ENCODE assay signal across 14 mouse cellular contexts in the genomic region with DNA sequence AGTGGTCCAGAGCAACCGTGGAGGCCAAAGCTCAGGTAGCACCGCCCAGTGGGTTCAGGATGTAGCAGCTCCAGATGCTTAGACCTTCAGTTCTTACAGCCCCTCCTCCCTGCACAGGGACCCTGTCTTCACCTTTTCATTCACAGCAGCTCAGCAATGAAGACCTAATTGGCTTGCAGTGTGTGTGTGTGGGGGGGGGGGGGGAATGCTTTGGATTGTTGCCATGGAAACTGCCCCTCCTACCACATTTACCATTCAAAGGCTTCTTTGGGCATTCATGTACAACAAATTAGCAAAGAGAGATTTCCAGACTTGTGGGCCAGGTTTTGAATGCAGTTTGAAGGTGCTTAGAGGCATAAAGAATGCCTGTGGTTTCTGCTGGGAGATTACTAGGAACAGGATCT. TPM values are rescaled to one million over a fixed set of nuclear protein-coding genes. Genes with fewer than 3 reads are reported as not detected.
A peak's percentile ranks its signal among the peaks of the same experiment; 100 is the strongest.
DNase-seq lines count a peak whose midpoint lies in the region; ATAC-seq and TF ChIP-seq lines count a peak whose summit lies in the region.
"Had no signal": no experiment of that assay in that cellular context is flagged by ENCODE, and none has a peak within 500 bp of the region (broad histone marks: within the 10 kb centered on the region; RNA-seq: fewer than 3 reads in every experiment).

No protein-coding gene starts in this region.

- peak; percentile 63; the same call in 1 of the 2 replicates for ATAC-seq in neural tube, embryonic 11.5 days (ENCODE audit: insufficient read depth, low FRiP score, low TSS enrichment)
- no peak for ATAC-seq in neural tube, embryonic 15.5 days (ENCODE audit: low FRiP score)
- peak; percentile 92 for ATAC-seq in forebrain, embryonic 11.5 days (replicated peaks; ENCODE audit: low FRiP score)
- no peak; the same call in 1 of the 2 replicates for ATAC-seq in hindbrain, postnatal 0 days
- ATAC-seq: inflammation-experienced regulatory T-cells, adult 6 months had no signal

- no peaks in the 10 kb centered on the region for H3K27me3 ChIP-seq in neural tube, embryonic 11.5 days (ENCODE audit: control insufficient read depth, insufficient read depth, low read length)
- H3K27me3 ChIP-seq in neural tube, embryonic 15.5 days (replicated peaks), result no peaks in the 10 kb centered on the region; the same call in 1 of the 2 replicates
- no peaks in the 10 kb centered on the region for H3K27me3 ChIP-seq in forebrain, embryonic 11.5 days (ENCODE audit: control insufficient read depth, insufficient read depth, low read length)
- H3K27me3 ChIP-seq in hindbrain, postnatal 0 days (ENCODE audit: insufficient read depth, low read length), result no peaks in the 10 kb centered on the region
- H3K27me3 ChIP-seq: heart, embryonic 13.5 days had no signal

- H3K36me3 ChIP-seq in neural tube, embryonic 11.5 days (ENCODE audit: control insufficient read depth, insufficient read depth, low read length), result no peaks in the 10 kb centered on the region
- H3K36me3 ChIP-seq in neural tube, embryonic 15.5 days, result no peaks in the 10 kb centered on the region
- H3K36me3 ChIP-seq in forebrain, embryonic 11.5 days (ENCODE audit: control insufficient read depth, insufficient read depth, low read length), result no peaks in the 10 kb centered on the region
- no peaks in the 10 kb centered on the region for H3K36me3 ChIP-seq in hindbrain, postnatal 0 days (ENCODE audit: insufficient read depth, low read length)

- H3K4me1 ChIP-seq in neural tube, embryonic 11.5 days (ENCODE audit: control insufficient read depth, insufficient read depth, low read length), result no peaks in the 10 kb centered on the region
- peaks cover 13% of the 10 kb centered on the region for H3K4me1 ChIP-seq in neural tube, embryonic 15.5 days
- peaks cover 15% of the 10 kb centered on the region for H3K4me1 ChIP-seq in forebrain, embryonic 11.5 days (replicated peaks; ENCODE audit: control insufficient read depth, insufficient read depth, low read length)
- H3K4me1 ChIP-seq in hindbrain, postnatal 0 days (ENCODE audit: insufficient read depth, low read length), result no peaks in the 10 kb centered on the region
- H3K4me1 ChIP-seq: heart, embryonic 13.5 days had no signal

- H3K9me3 ChIP-seq in neural tube, embryonic 11.5 days (ENCODE audit: control insufficient read depth, low read length), result no peaks in the 10 kb centered on the region
- H3K9me3 ChIP-seq in neural tube, embryonic 15.5 days (replicated peaks), result no peaks in the 10 kb centered on the region
- H3K9me3 ChIP-seq in forebrain, embryonic 11.5 days (ENCODE audit: control insufficient read depth, low read length), result no peaks in the 10 kb centered on the region
- H3K9me3 ChIP-seq in hindbrain, postnatal 0 days (ENCODE audit: low read length), result no peaks in the 10 kb centered on the region
- H3K9me3 ChIP-seq: heart, embryonic 13.5 days had no signal

- no peak overlapping the region for H3K4me3 ChIP-seq in neural tube, embryonic 11.5 days (ENCODE audit: low read depth, low read length)
- H3K4me3 ChIP-seq in neural tube, embryonic 15.5 days (replicated peaks), result no peak overlapping the region
- H3K4me3 ChIP-seq in forebrain, embryonic 11.5 days (ENCODE audit: low read depth, low read length), result no peak overlapping the region
- no peak overlapping the region for H3K4me3 ChIP-seq in hindbrain, postnatal 0 days (ENCODE audit: low read length)
- H3K4me3 ChIP-seq: heart, embryonic 13.5 days; megakaryocyte, embryonic 14.5 days had no signal

- H3K9ac ChIP-seq in neural tube, embryonic 11.5 days (ENCODE audit: low read length), result no peak overlapping the region
- no peak overlapping the region for H3K9ac ChIP-seq in neural tube, embryonic 15.5 days (replicated peaks)
- H3K9ac ChIP-seq in forebrain, embryonic 11.5 days (ENCODE audit: low read length), result no peak overlapping the region; the same call in 1 of the 2 replicates
- H3K9ac ChIP-seq in hindbrain, postnatal 0 days (replicated peaks; ENCODE audit: low read length), result no peak overlapping the region
- H3K9ac ChIP-seq: heart, embryonic 13.5 days had no signal

- 52% methylated on average over 2 of the region's 2 CpGs for WGBS in neural tube, embryonic 11.5 days
- 19% methylated on average over 2 of the region's 2 CpGs for WGBS in neural tube, embryonic 15.5 days
- 19% methylated on average over 2 of the region's 2 CpGs for WGBS in forebrain, embryonic 11.5 days
- WGBS in hindbrain, postnatal 0 days, result 23% methylated on average over 2 of the region's 2 CpGs

- no peak for TF ChIP-seq CTCF in hindbrain, postnatal 0 days (IDR thresholded peaks at IDR 0.05; ENCODE audit: low read depth)

- intact Hi-C loops in left cerebral cortex, postnatal 36 days (cut with DNase I), result no loop called here

- DNase-seq in neural tube, embryonic 11.5 days (ENCODE audit: low spot score), result peak; percentile 45
- peak; percentile 91 for DNase-seq in forebrain, embryonic 11.5 days (ENCODE audit: low spot score)
- peak; percentile 28 for DNase-seq in hindbrain, postnatal 0 days (ENCODE audit: low spot score)
- DNase-seq in retina, embryonic 14.5 days (ENCODE audit: low spot score), result peak; percentile 11
- no peak for DNase-seq in lung, postnatal 36 days
- DNase-seq in frontal cortex, postnatal 10 days (ENCODE audit: low spot score in 2 of 2), result no peak
- no peak for DNase-seq in left cerebral cortex, postnatal 36 days (ENCODE audit: low spot score in 2 of 2)
- DNase-seq: adrenal gland, postnatal 36 days; cerebellum, adult 9-11 months; layer of hippocampus, postnatal 36 days had no signal

- no peak overlapping the region for H3K27ac ChIP-seq in neural tube, embryonic 11.5 days (ENCODE audit: low read depth, low read length)
- no peak overlapping the region for H3K27ac ChIP-seq in neural tube, embryonic 15.5 days (replicated peaks)
- peak overlapping the region; percentile 94 for H3K27ac ChIP-seq in forebrain, embryonic 11.5 days (ENCODE audit: low read depth, low read length)
- no peak overlapping the region for H3K27ac ChIP-seq in hindbrain, postnatal 0 days
- H3K27ac ChIP-seq: heart, embryonic 13.5 days had no signal

- no peak overlapping the region for H3K4me2 ChIP-seq in neural tube, embryonic 11.5 days (ENCODE audit: low read depth)
- no peak overlapping the region for H3K4me2 ChIP-seq in neural tube, embryonic 15.5 days
- no peak overlapping the region for H3K4me2 ChIP-seq in forebrain, embryonic 11.5 days (ENCODE audit: low read depth, low read length, severe bottlenecking)
- H3K4me2 ChIP-seq in hindbrain, postnatal 0 days (ENCODE audit: low read depth, low read length), result no peak overlapping the region
- H3K4me2 ChIP-seq: heart, embryonic 13.5 days had no signal

RNA-seq across cellular contexts. Expression of a gene that starts 5.8 kb away (rescaled TPM):
- polyA plus RNA-seq in neural tube, embryonic 11.5 days (2014; fragmentation: Nextera tagmentation; extraction: Ambion mirVana), result 61.8 and 67.2 TPM in 2 replicates
- polyA plus RNA-seq in neural tube, embryonic 15.5 days (2015; fragmentation: Nextera tagmentation; extraction: Ambion mirVana), result 52.4 and 54.6 TPM in 2 replicates
- polyA plus RNA-seq in forebrain, embryonic 11.5 days (2014; fragmentation: Nextera tagmentation; extraction: Ambion mirVana), result 60.7 and 67.0 TPM in 2 replicates
- 50.9 and 62.1 TPM in 2 replicates for total RNA-seq in hindbrain, postnatal 0 days (2014; rRNA removed)
- 47.3 and 47.5 TPM in 2 replicates for polyA plus RNA-seq in hindbrain, postnatal 0 days (2015; fragmentation: Nextera tagmentation; extraction: Ambion mirVana)
- total RNA-seq in left cerebral cortex, postnatal 36 days (2021), result 10 to 100 TPM; 70.0 to 85.9 TPM

RNA-seq across cellular contexts. Expression of a gene that starts 48.5 kb away (rescaled TPM):
- polyA plus RNA-seq in neural tube, embryonic 11.5 days (2014; fragmentation: Nextera tagmentation; extraction: Ambion mirVana), result 20.5 and 23.6 TPM in 2 replicates
- 24.0 and 25.7 TPM in 2 replicates for polyA plus RNA-seq in neural tube, embryonic 15.5 days (2015; fragmentation: Nextera tagmentation; extraction: Ambion mirVana)
- polyA plus RNA-seq in forebrain, embryonic 11.5 days (2014; fragmentation: Nextera tagmentation; extraction: Ambion mirVana), result 19.3 and 25.7 TPM in 2 replicates
- total RNA-seq in hindbrain, postnatal 0 days (2014; rRNA removed), result 28.1 and 48.4 TPM in 2 replicates
- polyA plus RNA-seq in hindbrain, postnatal 0 days (2015; fragmentation: Nextera tagmentation; extraction: Ambion mirVana), result 20.9 and 21.1 TPM in 2 replicates
- 10 to 100 TPM; 36.3 to 40.6 TPM for total RNA-seq in left cerebral cortex, postnatal 36 days (2021)

RNA-seq across cellular contexts. Expression of a gene that starts 48.6 kb away (rescaled TPM):
- 0.23 and 0.34 TPM in 2 replicates for polyA plus RNA-seq in neural tube, embryonic 11.5 days (2014; fragmentation: Nextera tagmentation; extraction: Ambion mirVana)
- 0.74 and 0.80 TPM in 2 replicates for polyA plus RNA-seq in neural tube, embryonic 15.5 days (2015; fragmentation: Nextera tagmentation; extraction: Ambion mirVana)
- polyA plus RNA-seq in forebrain, embryonic 11.5 days (2014; fragmentation: Nextera tagmentation; extraction: Ambion mirVana), result 0.11 and 0.33 TPM in 2 replicates
- total RNA-seq in hindbrain, postnatal 0 days (2014; rRNA removed), result 4.7 and 4.9 TPM in 2 replicates
- polyA plus RNA-seq in hindbrain, postnatal 0 days (2015; fragmentation: Nextera tagmentation; extraction: Ambion mirVana), result 0.90 and 1.1 TPM in 2 replicates
- total RNA-seq in left cerebral cortex, postnatal 36 days (2021), result under 1 TPM; 0.50 to 0.67 TPM
- polyA plus RNA-seq: inflammation-experienced regulatory T-cells, adult 6 months had no signal

Comparison
In these comparisons a context has a peak if more than half of its experiments do, and no peak if none do; other contexts are left out.
1. ATAC-seq: peak in neural tube, embryonic 11.5 days (single experiment) and forebrain, embryonic 11.5 days (single experiment); none in neural tube, embryonic 15.5 days (single experiment) and hindbrain, postnatal 0 days (single experiment).
2. DNase-seq: peak in neural tube, embryonic 11.5 days (single experiment), forebrain, embryonic 11.5 days (single experiment), hindbrain, postnatal 0 days (single experiment) and retina, embryonic 14.5 days (single experiment); none in lung, postnatal 36 days (single experiment), frontal cortex, postnatal 10 days (0 of 2) and left cerebral cortex, postnatal 36 days (0 of 2).